Mouse (Mus musculus) erythroblast, embryonic 14.5 days (primary cell): Measurements from ENCODE around the gene Tdrd9.

Source experiments
- GATA1 ChIP-seq: IDR thresholded peaks from 2 replicates; pipeline ENCODE4 v1.6.1; 2012; ENCODE audit warnings: low read length, inconsistent platforms, mixed read lengths
- TAL1 ChIP-seq: IDR thresholded peaks from 3 replicates; pipeline ENCODE4 v1.6.1; 2012; ENCODE audit warnings: low read length, inconsistent platforms, mixed read lengths

GRCm38 (mm10) chr12:112025457-112025856, 54.1 kb downstream of the Tdrd9 start:
- TF ChIP-seq TAL1 (no peak), GATA1 (no peak)
